Mouse (Mus musculus) forebrain, embryonic 16.5 days (tissue): ENCODE results near the gene Rnf183. TPM values are rescaled to one million over a fixed set of nuclear protein-coding genes. Genes with fewer than 3 reads are reported as not detected.

Experiments
- ATAC-seq: fragments of 200-750 bp; cut with Nextera tagmentation; 2 replicates; pipeline ENCODE4 v1.8.0; 2017; ENCODE audit warnings: mild to moderate bottlenecking, moderate library complexity
- H3K27ac ChIP-seq: fragments of 300-500 bp; sonication (generic); 2 replicates; pipeline ENCODE4 v1.5.1; 2014; ENCODE audit warnings: low read length, control low read depth
- H3K27me3 ChIP-seq: fragments of 300-500 bp; sonication (generic); replicated peaks from 2 replicates; pipeline ENCODE4 v1.6.1; 2014; ENCODE audit warnings: low read length; ENCODE audit not compliant: control insufficient read depth, insufficient read depth
- H3K36me3 ChIP-seq: fragments of 300-500 bp; sonication (generic); 2 replicates; pipeline ENCODE4 v1.6.1; 2014; ENCODE audit not compliant: control insufficient read depth, insufficient read depth
- H3K4me1 ChIP-seq: fragments of 300-500 bp; sonication (generic); replicated peaks from 2 replicates; pipeline ENCODE4 v1.6.1; 2014; ENCODE audit warnings: low read length; ENCODE audit not compliant: control insufficient read depth, insufficient read depth
- H3K4me2 ChIP-seq: fragments of 300-500 bp; sonication (generic); 2 replicates; pipeline ENCODE4 v1.6.1; 2014; ENCODE audit warnings: mild to moderate bottlenecking, low read length, control low read depth
- H3K4me3 ChIP-seq: fragments of 300-500 bp; sonication (generic); replicated peaks from 2 replicates; pipeline ENCODE4 v1.5.1; 2014; ENCODE audit warnings: mild to moderate bottlenecking, low read length, control low read depth
- H3K9ac ChIP-seq: fragments of 300-500 bp; sonication (generic); replicated peaks from 2 replicates; pipeline ENCODE4 v1.6.1; 2014; ENCODE audit warnings: low read depth, low read length, control low read depth
- H3K9me3 ChIP-seq: fragments of 300-500 bp; sonication (generic); 2 replicates; pipeline ENCODE4 v1.6.1; 2016; ENCODE audit warnings: low read length; ENCODE audit not compliant: control insufficient read depth
- WGBS: fragments of 180-500 bp; shearing (Covaris S2); extraction: QIAGEN DNeasy Blood & Tissue Kit; methylation state at CpG from one replicate; pipeline ENCODE4 v1.1.7; 2014; 5-methylcytosine and 5-hydroxymethylcytosine counted together
- polyA plus RNA-seq: library from polyadenylated mRNA; unstranded; fragments of >200 nt; fragmentation: Nextera tagmentation; extraction: Ambion mirVana; gene quantifications from 2 replicates; pipeline ENCODE4 v1.2.1, GENCODE M21; 2015

Rnf183 gene
- polyA plus RNA-seq, 1 experiment from 2014 or later = not detected

DNA sequence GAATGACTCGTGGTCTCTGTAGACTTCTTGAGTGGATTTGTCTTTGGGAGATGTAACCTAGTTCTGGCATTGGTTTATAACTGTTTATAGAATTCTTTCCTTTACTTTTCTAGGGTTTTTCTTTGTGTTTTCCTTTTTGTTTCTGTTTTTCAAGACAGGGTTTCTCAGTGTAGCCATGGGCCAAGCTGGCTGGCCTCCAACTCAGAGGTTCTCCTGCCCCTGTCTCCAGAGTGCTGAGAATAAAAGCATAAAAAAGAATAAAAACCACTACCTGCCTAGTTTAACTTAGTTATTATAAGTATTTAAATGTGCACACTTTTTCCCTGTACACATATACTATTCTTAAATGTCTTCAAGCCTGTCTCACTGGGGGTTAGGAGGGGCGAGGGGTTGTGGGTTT is 24.7 kb downstream of the Rnf183 start:
- no peaks in the 10 kb centered on the region for H3K27me3 ChIP-seq
- H3K4me1 ChIP-seq = peaks cover 28% of the 10 kb centered on the region
- no peak overlapping the region for H3K27ac ChIP-seq
- H3K4me3 ChIP-seq = no peak overlapping the region
- H3K36me3 ChIP-seq = peaks cover 11% of the 10 kb centered on the region
- ATAC-seq = no peak
- H3K9me3 ChIP-seq = no peaks in the 10 kb centered on the region
- no peak overlapping the region for H3K9ac ChIP-seq
- peak overlapping the region; percentile 56 for H3K4me2 ChIP-seq
- WGBS = 85% methylated on average over 2 of the region's 2 CpGs

DNA sequence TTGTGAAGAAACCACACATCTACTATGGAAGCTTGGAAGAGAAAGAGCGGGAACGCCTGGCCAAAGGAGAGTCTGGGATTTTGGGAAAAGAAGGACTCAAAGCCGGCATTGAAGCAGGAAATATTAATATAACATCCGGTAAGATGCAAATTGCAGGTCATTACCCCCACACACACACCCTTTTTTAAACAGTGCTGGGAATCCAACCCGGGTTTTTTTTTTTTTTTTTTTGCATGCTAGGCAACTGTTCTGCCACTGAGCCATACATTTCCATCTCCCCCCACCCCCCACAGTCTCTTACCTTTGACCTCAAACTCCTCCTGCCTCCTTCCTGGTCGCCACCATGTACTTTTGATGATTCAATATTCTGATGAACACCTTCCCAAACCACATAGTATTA is 25.4 kb downstream of the Rnf183 start:
- WGBS = 28% methylated on average over 6 of the region's 6 CpGs
- Histone ChIP-seq H3K4me3 (peak overlapping the region; percentile 73), H3K9me3 (no peaks in the 10 kb centered on the region), H3K27ac (no peak overlapping the region), H3K36me3 (peaks cover 5% of the 10 kb centered on the region; the same call in 1 of the 2 replicates), H3K4me2 (peak overlapping the region; percentile 56), H3K27me3 (no peaks in the 10 kb centered on the region), H3K4me1 (peaks cover 28% of the 10 kb centered on the region), H3K9ac (peak overlapping the region; percentile 73)
- ATAC-seq = no peak

DNA sequence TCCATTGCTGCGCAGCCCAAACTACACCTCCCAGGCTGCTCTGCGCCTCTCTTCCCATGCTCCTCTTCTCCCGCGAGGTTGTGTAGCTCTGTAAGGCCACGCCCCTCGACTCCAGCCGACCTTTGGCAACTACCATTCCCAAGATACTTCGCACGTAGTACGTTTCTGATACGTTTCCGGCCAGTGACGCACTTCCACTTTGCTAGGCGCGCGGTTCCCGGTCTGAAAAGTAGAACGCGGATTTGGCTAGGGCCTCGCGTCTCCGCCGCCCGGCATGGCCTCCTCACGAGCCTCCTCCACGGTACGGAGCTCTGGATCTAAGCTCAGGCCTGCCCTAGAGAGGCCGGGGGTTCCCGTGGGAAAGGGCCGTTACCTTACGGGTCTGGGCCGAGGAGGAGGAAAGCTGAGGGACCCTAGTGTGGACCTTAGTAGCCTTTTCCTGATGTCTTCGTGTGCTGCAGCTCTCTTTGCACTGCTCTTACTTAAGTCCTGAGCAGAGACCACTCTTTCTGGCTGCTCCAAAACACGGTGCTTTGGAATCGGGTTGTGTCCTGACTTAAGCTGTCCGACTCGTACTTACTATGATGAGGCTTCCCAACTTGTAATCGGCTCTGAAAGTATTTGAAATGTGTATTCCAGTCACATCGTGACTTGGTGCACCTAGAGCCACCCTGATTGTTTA is 26.3 kb downstream of the Rnf183 start, which contains the start of the genes Cdc26 and Prpf4:
Gene Cdc26 (minus strand): TSS at position 42 of the 682 bp plus-strand sequence.
Gene Prpf4 (plus strand): TSS at position 197 of the 682 bp plus-strand sequence.
- under 1% methylated on average over 39 of the region's 39 CpGs for WGBS
- peak; percentile 99 for ATAC-seq

DNA sequence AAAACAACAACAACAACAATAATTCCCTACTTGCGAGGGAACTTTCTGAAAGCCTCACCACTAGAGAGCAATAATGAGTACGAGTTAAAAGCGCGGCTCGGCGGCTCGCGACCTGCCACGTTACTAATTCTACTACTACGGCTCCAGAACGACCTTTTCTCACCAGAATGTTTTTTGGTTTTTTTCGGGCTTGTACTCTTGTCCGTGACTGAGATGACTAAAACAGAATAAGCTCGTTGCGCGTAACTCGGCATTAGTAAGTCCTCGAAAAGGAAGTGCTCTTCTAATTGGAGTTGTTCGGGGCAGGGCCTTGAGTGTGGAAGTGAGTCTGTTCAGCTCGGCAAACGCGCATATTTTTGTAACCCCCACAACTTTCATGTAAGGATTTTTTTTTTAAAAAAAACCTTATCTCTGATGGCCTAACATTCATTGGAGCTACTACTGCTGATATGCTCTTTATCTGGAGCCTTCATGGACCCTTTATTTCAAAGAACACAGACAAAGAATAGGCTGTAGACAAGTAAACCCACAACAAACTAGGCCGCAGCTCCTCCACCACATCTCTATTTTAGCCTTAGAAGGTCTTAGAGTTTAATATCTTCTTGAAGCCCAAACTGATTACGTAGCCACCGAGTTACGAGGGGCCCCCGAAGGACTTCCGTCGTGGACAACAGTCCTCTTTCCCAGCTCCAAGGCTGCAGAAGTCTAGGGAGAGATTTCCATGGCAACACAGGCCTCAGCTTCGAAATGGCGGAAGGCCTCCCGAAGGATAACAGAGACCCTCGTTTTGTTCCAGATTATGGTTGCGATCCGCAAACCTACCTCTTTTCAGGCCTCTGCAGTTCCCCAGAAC is 27.1 kb downstream of the Rnf183 start:
- Histone ChIP-seq H3K27me3 (no peaks in the 10 kb centered on the region), H3K9me3 (no peaks in the 10 kb centered on the region), H3K36me3 (peaks cover 5% of the 10 kb centered on the region; the same call in 1 of the 2 replicates), H3K9ac (peak overlapping the region; percentile 65), H3K27ac (peak overlapping the region; percentile 55), H3K4me1 (peaks cover 28% of the 10 kb centered on the region), H3K4me2 (peak overlapping the region; percentile 48), H3K4me3 (peak overlapping the region; percentile 73)
- peak; percentile 57 for ATAC-seq
- WGBS = under 1% methylated on average over 35 of the region's 35 CpGs

More for the DNA sequence above, 26.3 kb downstream of the Rnf183 start, which contains the start of the genes Cdc26 and Prpf4:
- Histone ChIP-seq H3K4me2 (peak within 1 kb of the TSS; percentile 56), H3K36me3 (peaks cover 5% of the 10 kb centered on the region; the same call in 1 of the 2 replicates), H3K4me3 (peak within 1 kb of the TSS; percentile 73), H3K27me3 (no peaks in the 10 kb centered on the region), H3K9ac (peak within 1 kb of the TSS; percentile 73), H3K9me3 (no peaks in the 10 kb centered on the region), H3K4me1 (peaks cover 28% of the 10 kb centered on the region), H3K27ac (peak within 1 kb of the TSS; percentile 80)

DNA sequence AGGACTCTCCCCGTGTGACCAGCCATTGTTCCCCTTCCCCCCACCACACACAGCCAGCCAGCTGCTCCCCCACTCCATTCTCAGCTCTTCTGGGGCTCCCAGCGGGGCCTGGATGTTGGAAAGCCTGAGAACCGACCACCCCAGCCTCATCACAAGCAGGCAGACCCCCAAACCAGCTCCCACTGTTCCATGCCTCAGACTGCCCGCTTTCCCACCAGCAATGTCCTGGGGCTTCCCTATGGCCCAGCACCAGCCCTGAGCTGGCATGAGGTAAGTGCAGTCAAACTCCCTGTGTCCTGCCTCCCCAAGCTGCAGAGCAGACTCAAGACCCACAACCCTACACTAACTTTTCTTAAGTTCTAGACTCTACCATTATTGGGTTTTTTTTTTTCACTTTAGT is 28.9 kb downstream of the Rnf183 start:
- Histone ChIP-seq H3K4me2 (no peak overlapping the region), H3K4me3 (no peak overlapping the region), H3K9ac (no peak overlapping the region), H3K27ac (no peak overlapping the region), H3K27me3 (no peaks in the 10 kb centered on the region), H3K4me1 (peaks cover 28% of the 10 kb centered on the region), H3K9me3 (no peaks in the 10 kb centered on the region), H3K36me3 (peaks cover 3% of the 10 kb centered on the region; the same call in 1 of the 2 replicates)
- ATAC-seq = no peak
- WGBS = 83% methylated on average over 4 of the region's 4 CpGs

DNA sequence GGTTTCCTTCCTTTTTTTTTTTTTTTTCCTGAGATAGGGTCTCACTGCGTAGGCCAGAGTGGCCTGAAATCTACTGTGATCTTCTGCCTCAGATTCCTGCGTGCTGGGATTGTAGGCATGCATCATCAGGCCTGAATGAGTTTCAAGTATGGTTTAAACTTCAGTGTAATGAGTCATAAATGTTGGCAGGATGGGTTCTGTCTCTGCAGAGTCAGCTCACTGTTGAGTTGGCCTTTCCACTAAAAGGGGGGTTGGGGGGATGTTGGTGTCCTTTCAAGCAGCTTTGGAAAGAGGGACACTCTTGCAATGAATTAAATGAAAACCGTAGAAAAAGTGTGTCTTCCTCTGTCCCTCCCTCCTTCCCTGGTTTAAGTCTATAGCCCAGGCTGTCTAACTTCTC is 36.1 kb downstream of the Rnf183 start:
- H3K4me3 ChIP-seq = no peak overlapping the region
- peaks cover 40% of the 10 kb centered on the region for H3K36me3 ChIP-seq
- no peaks in the 10 kb centered on the region for H3K4me1 ChIP-seq
- no peaks in the 10 kb centered on the region for H3K9me3 ChIP-seq
- WGBS = 90% methylated on average over 3 of the region's 3 CpGs
- no peak overlapping the region for H3K9ac ChIP-seq
- H3K4me2 ChIP-seq = no peak overlapping the region
- H3K27me3 ChIP-seq = no peaks in the 10 kb centered on the region
- H3K27ac ChIP-seq = no peak overlapping the region
- ATAC-seq = no peak

DNA sequence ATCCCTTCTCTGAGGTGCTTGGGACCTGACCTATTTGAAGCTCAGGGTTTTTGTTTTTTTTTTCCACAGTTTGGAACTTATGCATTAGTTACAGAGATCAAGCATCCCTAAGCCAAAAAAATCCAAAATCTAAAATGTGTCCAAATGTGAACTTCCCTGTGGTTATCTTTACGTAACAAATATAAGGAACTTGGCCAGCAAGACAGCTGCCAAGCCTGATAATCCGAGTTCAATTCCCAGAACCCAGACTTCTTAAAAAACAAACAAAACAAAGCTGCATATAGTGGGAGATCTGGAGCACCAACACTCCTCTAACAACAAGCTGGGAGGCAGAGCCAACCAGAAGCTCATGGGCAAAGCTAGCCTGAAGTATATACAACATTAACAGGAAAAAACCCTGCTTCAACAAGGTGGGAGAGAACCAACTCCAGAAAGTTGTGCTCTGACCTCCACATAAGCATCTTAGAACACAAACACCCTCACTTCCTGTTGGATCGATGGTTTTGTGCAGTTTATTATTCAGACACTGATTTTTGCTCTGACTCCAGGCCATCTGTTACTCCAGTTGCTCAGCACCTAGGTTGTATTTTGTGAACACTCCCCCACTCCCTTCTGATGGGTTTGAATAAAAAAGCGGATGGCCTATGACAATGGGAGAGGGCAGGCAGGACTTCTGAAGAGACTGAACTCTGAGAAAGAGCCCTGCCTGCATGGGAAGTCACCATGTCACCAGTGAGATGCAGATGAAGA is 37.3 kb downstream of the Rnf183 start:
- Histone ChIP-seq H3K27ac (no peak overlapping the region), H3K9me3 (no peaks in the 10 kb centered on the region), H3K36me3 (peaks cover 40% of the 10 kb centered on the region), H3K4me3 (no peak overlapping the region), H3K27me3 (no peaks in the 10 kb centered on the region), H3K9ac (no peak overlapping the region), H3K4me1 (no peaks in the 10 kb centered on the region), H3K4me2 (no peak overlapping the region)
- 74% methylated on average over 4 of the region's 4 CpGs for WGBS
- no peak for ATAC-seq

DNA sequence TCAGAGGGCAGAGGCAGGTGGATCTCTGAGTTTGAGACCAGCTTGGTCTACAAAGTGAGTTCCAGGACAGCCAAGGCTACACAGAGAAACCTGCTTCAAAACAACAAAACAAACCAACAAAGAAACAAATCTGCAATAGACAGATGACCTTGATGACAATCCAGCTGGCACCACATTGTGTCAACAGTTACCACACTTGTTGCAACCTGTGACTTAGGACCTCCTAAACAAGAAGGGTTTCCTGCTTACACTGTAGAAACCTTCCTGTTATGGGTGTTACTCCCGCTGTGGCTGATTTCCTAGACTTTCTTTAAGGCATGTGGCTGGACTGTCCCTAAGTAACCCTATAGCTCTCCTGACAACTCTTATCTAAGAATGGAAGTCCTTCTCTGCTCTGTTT is 39.2 kb downstream of the Rnf183 start:
- peaks cover 35% of the 10 kb centered on the region for H3K36me3 ChIP-seq
- 96% methylated on average over 1 of the region's 1 CpGs for WGBS
- H3K4me1 ChIP-seq = no peaks in the 10 kb centered on the region
- no peak overlapping the region for H3K9ac ChIP-seq
- H3K27me3 ChIP-seq = no peaks in the 10 kb centered on the region
- no peak for ATAC-seq
- no peak overlapping the region for H3K4me3 ChIP-seq
- no peak overlapping the region for H3K27ac ChIP-seq
- H3K9me3 ChIP-seq = no peaks in the 10 kb centered on the region
- no peak overlapping the region for H3K4me2 ChIP-seq

DNA sequence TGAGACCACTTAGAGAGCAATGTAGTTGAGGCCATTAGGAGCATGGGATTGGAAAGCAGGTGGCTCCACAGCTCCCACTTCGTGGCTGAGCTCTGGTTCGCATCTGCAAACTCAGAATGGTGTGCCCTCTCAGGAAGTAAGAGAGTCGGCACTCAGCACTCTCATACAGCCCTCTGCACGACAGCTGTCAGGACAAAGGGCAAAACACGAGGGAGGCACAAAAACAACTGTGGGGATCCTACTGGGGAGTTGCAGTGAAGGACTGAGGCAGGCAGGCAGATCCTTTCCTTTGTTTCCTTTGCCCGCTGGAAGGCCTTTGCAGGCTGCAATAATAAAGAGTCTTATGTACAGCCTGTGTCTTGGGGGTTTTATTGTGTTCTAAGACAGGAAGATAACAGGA is 41.6 kb downstream of the Rnf183 start:
- Histone ChIP-seq H3K4me1 (no peaks in the 10 kb centered on the region), H3K27me3 (no peaks in the 10 kb centered on the region), H3K4me2 (no peak overlapping the region), H3K4me3 (no peak overlapping the region), H3K36me3 (peaks cover 28% of the 10 kb centered on the region), H3K27ac (no peak overlapping the region), H3K9ac (no peak overlapping the region), H3K9me3 (no peaks in the 10 kb centered on the region)
- no peak for ATAC-seq
- WGBS = 41% methylated on average over 6 of the region's 6 CpGs
